Mouse (Mus musculus) right cerebral cortex, postnatal 10 days (tissue): ENCODE measurements around the gene Tlr2.

Source experiments
- DNase-seq, 2 experiments: peaks; one replicate each; pipeline ENCODE4 v3.0.0; 2021; ENCODE audit warnings: low spot score in 2 of 2

The Tlr2 gene

GRCm38 (mm10) chr3:83828145-83828611 lies 13.4 kb downstream of the Tlr2 start:
- DNase-seq, result no peak

DNA sequence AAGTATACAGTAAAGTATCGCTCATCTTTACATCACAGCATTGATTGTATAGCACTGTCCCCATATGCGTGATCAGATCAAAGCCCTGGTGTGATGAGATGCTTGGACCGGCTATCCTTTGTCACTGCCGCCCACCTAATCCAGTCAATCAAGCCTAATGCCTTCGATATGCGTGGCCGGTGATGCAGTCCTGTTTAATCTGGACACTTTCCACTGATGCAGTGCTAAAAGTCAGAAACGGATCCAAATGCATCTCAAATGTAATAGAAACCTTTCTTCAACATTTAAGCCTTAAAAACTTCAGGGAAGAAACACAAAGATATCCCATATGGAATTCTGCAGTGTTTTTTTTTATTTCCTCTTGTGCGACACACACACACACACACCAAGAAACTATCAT lies 13.9 kb downstream of the Tlr2 start:
- no peak for DNase-seq

- no peak for DNase-seq
Observed at GRCm38 (mm10) chr3:83823774-83824173, 17.8 kb downstream of the Tlr2 start.

GRCm38 (mm10) chr3:83816372-83816925 lies 25.1 kb downstream of the Tlr2 start:
- DNase-seq, result no peak

DNA sequence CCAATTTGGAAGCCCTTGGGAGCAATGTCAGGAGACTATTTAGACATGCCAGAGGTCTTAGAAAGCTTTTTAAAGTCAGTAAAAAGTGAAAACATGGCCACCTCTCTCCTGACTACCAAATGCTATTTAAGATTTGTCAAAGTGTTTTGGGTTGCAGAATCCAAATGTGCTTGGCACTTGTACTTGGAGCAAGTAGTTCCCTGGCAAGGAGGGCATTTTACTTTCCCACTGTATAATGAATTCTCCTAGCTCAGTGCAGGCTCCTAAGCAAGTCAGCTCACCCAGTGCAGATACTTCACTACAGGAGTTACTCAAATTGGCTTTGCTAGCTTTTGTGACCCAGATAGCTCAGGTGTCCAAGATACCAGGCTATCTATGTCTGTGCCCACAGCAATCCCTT lies 28.7 kb downstream of the Tlr2 start:
- DNase-seq, result no peak

- no peak for DNase-seq
Observed at GRCm38 (mm10) chr3:83811987-83812386, 29.6 kb downstream of the Tlr2 start.

DNA sequence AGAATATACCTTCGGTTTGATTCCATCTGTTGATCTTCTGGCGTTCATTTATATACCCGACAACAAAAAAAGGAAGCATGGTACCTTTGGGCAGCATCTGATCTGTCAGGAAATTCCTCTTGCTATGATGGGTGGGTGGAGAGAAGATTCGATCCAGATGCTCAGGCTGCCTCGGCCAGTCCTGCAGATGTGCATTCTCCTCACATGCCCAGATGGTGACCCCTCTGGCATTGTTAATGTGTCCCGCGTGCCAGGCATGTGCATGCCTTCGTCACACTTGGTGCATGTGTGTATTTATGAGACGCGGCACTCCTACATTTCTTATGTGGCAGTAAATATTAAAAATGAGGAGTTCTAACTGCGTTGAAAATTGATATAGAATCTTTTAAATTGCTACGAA lies 33.1 kb downstream of the Tlr2 start:
- DNase-seq, result no peak

DNA sequence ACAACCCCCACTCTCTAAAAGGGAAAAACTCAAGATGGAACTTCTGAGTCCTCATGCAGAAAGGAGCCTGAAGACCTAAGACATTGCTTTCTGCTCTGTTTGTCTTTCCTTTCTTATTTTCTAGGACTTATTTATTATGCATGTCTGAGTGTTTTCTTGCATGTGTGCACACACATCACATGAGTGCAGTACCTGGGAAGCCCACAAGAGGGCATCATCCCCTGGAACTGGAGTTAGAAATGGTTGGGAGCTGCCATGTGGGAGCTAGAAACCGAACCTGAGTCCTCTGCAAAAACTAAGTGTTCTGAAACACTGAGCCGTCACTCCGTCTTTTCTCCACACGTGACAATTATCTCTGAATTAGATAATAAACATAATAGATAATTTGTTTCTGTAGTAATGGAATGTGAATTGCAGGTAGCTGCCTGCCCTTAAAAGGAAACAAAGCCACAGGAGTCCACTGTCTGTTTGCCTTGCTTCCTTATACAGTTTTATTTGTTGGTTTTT lies 39.9 kb downstream of the Tlr2 start:
- DNase-seq, result no peak

GRCm38 (mm10) chr3:83799486-83799885 lies 42.1 kb downstream of the Tlr2 start:
- no peak for DNase-seq

DNA sequence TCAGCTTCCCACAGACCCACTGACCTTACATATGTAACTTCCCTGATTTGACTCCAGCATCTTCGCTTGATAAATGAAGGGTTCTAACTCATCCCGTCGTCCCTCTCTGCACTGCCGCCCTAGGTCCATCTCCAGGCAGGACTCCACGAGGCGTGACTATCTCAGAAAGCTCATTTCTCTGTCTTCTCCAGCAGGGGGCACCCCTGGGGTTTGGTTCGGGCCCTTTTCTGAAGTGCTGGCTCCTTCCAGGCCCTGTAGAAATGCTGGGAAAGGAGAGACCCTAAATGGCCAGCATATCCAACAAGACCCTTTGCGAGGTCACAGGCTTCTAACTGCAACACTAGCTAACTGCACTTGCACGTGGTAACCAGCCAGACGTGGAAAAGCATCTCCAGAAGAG lies 43.7 kb downstream of the Tlr2 start:
- peak; percentile 43 to 80 for DNase-seq

GRCm38 (mm10) chr3:83797098-83797497 lies 44.5 kb downstream of the Tlr2 start:
- peak in 1 of 2 experiments; percentile 40 for DNase-seq

DNA sequence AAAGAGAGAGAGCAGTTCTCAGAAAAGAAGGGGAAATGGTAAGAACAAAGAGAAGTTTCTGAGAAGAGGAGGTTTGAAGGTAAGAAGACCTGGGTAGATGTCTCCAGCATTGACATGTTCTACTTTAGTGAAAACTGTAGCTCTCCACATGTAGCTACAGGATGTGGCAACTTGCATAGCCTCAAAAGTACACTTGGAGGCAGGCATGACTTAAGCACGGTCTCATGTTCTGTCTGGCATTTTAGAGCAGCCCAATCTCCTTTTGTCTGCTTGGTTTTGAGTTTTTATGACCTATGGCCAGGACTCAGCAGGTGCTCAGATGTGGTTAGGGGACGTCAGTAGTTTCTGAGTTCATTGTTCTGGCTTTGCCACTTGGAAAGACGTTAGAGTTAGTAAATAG lies 50.1 kb downstream of the Tlr2 start:
- no peak for DNase-seq

DNA sequence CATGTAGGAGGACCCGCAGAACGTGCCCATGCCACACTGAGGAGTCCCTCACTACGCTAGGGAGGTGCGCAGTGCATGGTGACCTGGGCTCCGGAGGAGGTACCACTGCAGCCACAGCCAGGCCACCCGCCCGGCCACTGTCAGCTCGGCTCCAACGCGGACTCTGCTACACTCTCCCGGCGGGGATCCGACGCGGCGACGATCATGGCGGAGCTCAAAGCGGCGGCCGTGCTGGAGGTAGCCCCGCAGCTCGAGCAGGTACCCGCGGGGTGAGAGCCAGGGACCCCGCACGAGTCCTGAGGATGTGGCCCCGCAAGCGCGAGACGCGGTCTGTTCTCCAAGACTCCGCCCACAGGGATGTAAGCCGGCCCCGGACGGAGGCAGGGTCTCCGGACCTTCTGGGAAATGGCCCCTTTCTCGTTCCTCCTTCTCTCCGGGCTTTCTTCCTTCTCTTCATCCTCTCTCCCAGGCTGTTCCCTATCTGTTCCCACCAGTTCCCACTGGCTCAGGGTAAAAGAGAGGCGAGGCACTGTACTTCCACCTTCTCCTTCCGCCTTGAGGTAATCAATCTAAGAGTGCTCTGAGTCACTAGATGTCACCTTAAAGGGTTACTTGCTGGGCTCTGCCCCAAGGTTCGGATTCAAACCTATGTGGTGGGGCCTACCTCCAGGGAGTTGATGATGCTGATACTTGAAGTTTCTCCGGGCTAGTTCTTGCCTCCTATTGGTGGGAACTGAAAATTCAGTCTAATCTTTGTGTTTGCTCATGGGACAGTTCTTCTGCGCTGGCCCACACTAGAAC lies 51.7 kb downstream of the Tlr2 start:
- peak in 1 of 2 experiments; percentile 29 for DNase-seq

GRCm38 (mm10) chr3:83787776-83788305 lies 53.7 kb downstream of the Tlr2 start:
- DNase-seq, result no peak

GRCm38 (mm10) chr3:83787086-83787485 lies 54.5 kb downstream of the Tlr2 start:
- DNase-seq, result no peak
